Mouse (Mus musculus) right cerebral cortex, postnatal 10 days (tissue): ENCODE results near the gene Olfr1098.

Experiments
- DNase-seq, 2 experiments: peaks; one replicate each; pipeline ENCODE4 v3.0.0; 2021; ENCODE audit warnings: low spot score in 2 of 2

Gene Olfr1098

GRCm38 (mm10) chr2:86924445-86924844 is at the start of gene Olfr1098:
Gene Olfr1098 (minus strand): TSS chr2:86924545.
- no peak for DNase-seq

- no peak for DNase-seq
Observed at GRCm38 (mm10) chr2:86960593-86960992, 36.2 kb upstream of the Olfr1098 start, which contains the start of gene Olfr1099. Gene Olfr1099 (minus strand): TSS chr2:86960693.

GRCm38 (mm10) chr2:86926557-86926956 is 2.2 kb upstream of the Olfr1098 start:
- DNase-seq: peak in 1 of 2 experiments; percentile 19

- DNase-seq: no peak
Observed at GRCm38 (mm10) chr2:86905647-86906046, 18.7 kb downstream of the Olfr1098 start.

GRCm38 (mm10) chr2:86892116-86892515 is 32.2 kb downstream of the Olfr1098 start, which contains the start of gene Olfr1097:
Gene Olfr1097 (minus strand): TSS chr2:86892216.
- DNase-seq: no peak

- DNase-seq: no peak
Observed at GRCm38 (mm10) chr2:86874702-86875101, 49.6 kb downstream of the Olfr1098 start, which contains the start of gene Gm13723. Gene Gm13723 (minus strand): TSS chr2:86874802.
